Mouse (Mus musculus) ES-E14 (cell line): ENCODE results near the gene Olfr1366. TPM values are rescaled to one million over a fixed set of nuclear protein-coding genes. Genes with fewer than 3 reads are reported as not detected.

ENCODE experiments used
- DNase-seq: peaks from one replicate; pipeline ENCODE4 v3.0.0-alpha.2; 2013; ENCODE audit warnings: low read depth, low spot score
- H3K27ac ChIP-seq: 2 replicates; pipeline ENCODE4 v1.5.1; 2012; ENCODE audit warnings: low read depth, mild to moderate bottlenecking, low read length, moderate library complexity, mixed read lengths; ENCODE audit not compliant: poor library complexity, insufficient read depth, severe bottlenecking
- H3K36me3 ChIP-seq: 2 replicates; pipeline ENCODE4 v1.6.1; 2012; ENCODE audit warnings: mild to moderate bottlenecking, low read length, moderate library complexity, mixed read lengths; ENCODE audit not compliant: control insufficient read depth, poor library complexity, insufficient read depth, severe bottlenecking
- H3K4me1 ChIP-seq, 2 experiments: fragments of 150-350 bp in 1 of 2; sonication (generic) in 1 of 2; 2 replicates each; pipeline ENCODE4 v1.6.1; 2012; ENCODE audit warnings: low read length in 2 of 2, mild to moderate bottlenecking in 1 of 2, mixed read lengths in 1 of 2; ENCODE audit not compliant: control insufficient read depth in 2 of 2, insufficient read depth in 2 of 2, poor library complexity in 1 of 2
- H3K4me3 ChIP-seq, 2 experiments: fragments of 150-350 bp in 1 of 2; sonication (generic) in 1 of 2; 2 replicates each; pipeline ENCODE4 v1.5.1; 2012; ENCODE audit warnings: low read length in 2 of 2, low read depth in 1 of 2, mild to moderate bottlenecking in 1 of 2, mixed read lengths in 1 of 2; ENCODE audit not compliant: insufficient read depth in 1 of 2, poor library complexity in 1 of 2, severe bottlenecking in 1 of 2
- H3K9ac ChIP-seq: 2 replicates; pipeline ENCODE4 v1.6.1; 2012; ENCODE audit warnings: low read depth, mild to moderate bottlenecking, low read length, mixed read lengths; ENCODE audit not compliant: poor library complexity, insufficient read depth, severe bottlenecking
- H3K9me3 ChIP-seq: fragments of 150-350 bp; sonication (generic); 2 replicates; pipeline ENCODE4 v1.6.1; 2012; ENCODE audit warnings: low read depth, mild to moderate bottlenecking, low read length; ENCODE audit not compliant: control insufficient read depth, insufficient read depth
- CHD2 ChIP-seq: IDR thresholded peaks from 2 replicates; pipeline ENCODE4 v1.6.1; 2014; ENCODE audit warnings: mild to moderate bottlenecking, low read depth, low read length, inconsistent platforms
- HCFC1 ChIP-seq: IDR thresholded peaks from 2 replicates; pipeline ENCODE4 v1.6.1; 2012; ENCODE audit warnings: low read length, inconsistent platforms, borderline replicate concordance; ENCODE audit not compliant: insufficient read depth
- MAFK ChIP-seq: IDR thresholded peaks from 2 replicates; pipeline ENCODE4 v1.6.1; 2014; ENCODE audit warnings: mild to moderate bottlenecking, low read depth, low read length, inconsistent platforms; ENCODE audit not compliant: insufficient read depth
- ZC3H11A ChIP-seq: IDR thresholded peaks from 2 replicates; pipeline ENCODE4 v1.6.1; 2012; ENCODE audit warnings: low read depth, mild to moderate bottlenecking, inconsistent platforms, low read length, borderline replicate concordance
- ZNF384 ChIP-seq: IDR thresholded peaks from 2 replicates; pipeline ENCODE4 v1.6.1; 2012; ENCODE audit warnings: low read depth, low read length, inconsistent platforms
- in situ Hi-C, 2 experiments: fragments of 600-800 bp; cut with MboI; formaldehyde crosslinking; loops; one replicate each; pipeline ENCODE4 v1.15.1; 2025; ENCODE audit warnings: low sequenced_read_pairs in 2 of 2, inconsistent platforms in 1 of 2; ENCODE audit not compliant: unreplicated experiment in 2 of 2
- total RNA-seq: library from RNA; depleted of rRNA; stranded (reverse); fragments of 300-350 nt; gene quantifications from 2 replicates; pipeline ENCODE4 v1.2.3, GENCODE M21; 2012; rRNA removed

Gene Olfr1366
- total RNA-seq, 1 experiment = not detected

GRCm38 (mm10) chr13:21495080-21495479, 47.5 kb downstream of the Olfr1366 start, which contains the start of gene AK157302:
Gene AK157302, plus strand, starts transcription at chr13:21495223.
- in situ Hi-C loops = no loop called here
- Histone ChIP-seq H3K9ac (no peak within 1 kb of the TSS), H3K9me3 (no peaks in the 10 kb centered on the region), H3K4me3 (no peak within 1 kb of the TSS), H3K4me1 (no peaks in the 10 kb centered on the region), H3K36me3 (no peaks in the 10 kb centered on the region), H3K27ac (no peak within 1 kb of the TSS)
- TF ChIP-seq MAFK (no peak), ZNF384 (no peak), CHD2 (no peak), ZC3H11A (no peak), HCFC1 (no peak)
- no peak for DNase-seq

- Histone ChIP-seq H3K36me3 (no peaks in the 10 kb centered on the region), H3K9me3 (0 out of 2 replicates have a peak, but pooled peaks cover 6% of the 10 kb centered on the region), H3K4me3 (no peak overlapping the region), H3K27ac (no peak overlapping the region), H3K9ac (no peak overlapping the region), H3K4me1 (no peaks in the 10 kb centered on the region)
- in situ Hi-C loops = no loop called here
- no peak for DNase-seq
- TF ChIP-seq HCFC1 (no peak), MAFK (no peak), ZNF384 (no peak), CHD2 (no peak), ZC3H11A (no peak)
These were observed 49.8 kb downstream of the Olfr1366 start for GRCm38 (mm10) chr13:21492847-21493246.

GRCm38 (mm10) chr13:21486881-21487280, 55.7 kb downstream of the Olfr1366 start:
- Histone ChIP-seq H3K4me3 (no peak overlapping the region), H3K9me3 (0 out of 2 replicates have a peak, but pooled peaks cover 6% of the 10 kb centered on the region)

More at GRCm38 (mm10) chr13:21486881-21487280, 55.7 kb downstream of the Olfr1366 start:
- DNase-seq = no peak
- no peaks in the 10 kb centered on the region for H3K36me3 ChIP-seq
- no peaks in the 10 kb centered on the region for H3K4me1 ChIP-seq
- TF ChIP-seq ZNF384 = no peak
- TF ChIP-seq ZC3H11A = no peak
- no peak for TF ChIP-seq CHD2
- no peak for TF ChIP-seq MAFK
- TF ChIP-seq HCFC1 = no peak
- H3K9ac ChIP-seq = no peak overlapping the region
- in situ Hi-C loops = no loop called here
- H3K27ac ChIP-seq = no peak overlapping the region

Other genes starting within 250 kb of the Olfr1366 start
- 2.1 and 2.2 TPM in 2 replicates for gene Gpx6, start 230.7 kb downstream of the Olfr1366 start, total RNA-seq
- not detected in 2 replicates for gene Olfr1367, start 195.9 kb downstream of the Olfr1366 start, total RNA-seq
- 7.1 and 10.4 TPM in 2 replicates for gene Zscan12, start 180.0 kb downstream of the Olfr1366 start, total RNA-seq
- gene Zkscan3, start 140.1 kb downstream of the Olfr1366 start, total RNA-seq = 20.4 and 21.7 TPM in 2 replicates
- 1.2 and 1.5 TPM in 2 replicates for gene Pgbd1, start 101.8 kb downstream of the Olfr1366 start, total RNA-seq
- 22.9 and 25.8 TPM in 2 replicates for gene Zscan26, start 89.1 kb downstream of the Olfr1366 start, total RNA-seq
- 0.58 and 0.98 TPM in 2 replicates for gene Nkapl, start 74.3 kb downstream of the Olfr1366 start, total RNA-seq
- gene Zkscan4, start 63.9 kb downstream of the Olfr1366 start, total RNA-seq = 0.31 and 0.79 TPM in 2 replicates
- not detected in 2 replicates for gene Gm10065, start 63.4 kb downstream of the Olfr1366 start, total RNA-seq
- 0.11 and 0.31 TPM in 2 replicates for gene AK157302, start 47.6 kb downstream of the Olfr1366 start, total RNA-seq
- gene Gm11273, start 41.4 kb downstream of the Olfr1366 start, total RNA-seq = 23.4 and 35.7 TPM in 2 replicates
- gene Zkscan8, start 11.7 kb downstream of the Olfr1366 start, total RNA-seq = 9.2 and 16.1 TPM in 2 replicates
- gene Olfr1535, start 17.1 kb upstream of the Olfr1366 start, total RNA-seq = not detected in 2 replicates
- gene Olfr1364, start 39.0 kb upstream of the Olfr1366 start, total RNA-seq = not detected in 2 replicates
- gene Olfr1362, start 71.2 kb upstream of the Olfr1366 start, total RNA-seq = not detected in 2 replicates
- 0.13 TPM in 1 of 2 replicates, not detected in the other for gene Olfr11, start 99.7 kb upstream of the Olfr1366 start, total RNA-seq
- gene Olfr1361, start 120.6 kb upstream of the Olfr1366 start, total RNA-seq = not detected in 2 replicates
- not detected in 2 replicates for gene Olfr1360, start 134.6 kb upstream of the Olfr1366 start, total RNA-seq
- gene Olfr1359, start 155.3 kb upstream of the Olfr1366 start, total RNA-seq = not detected in 2 replicates
- gene Hist1h2bl, start 173.3 kb upstream of the Olfr1366 start, total RNA-seq = 1,275 and 1,694 TPM in 2 replicates
- gene Hist1h2ai, start 173.6 kb upstream of the Olfr1366 start, total RNA-seq = 1,685 and 2,304 TPM in 2 replicates
- gene Hist1h3h, start 174.9 kb upstream of the Olfr1366 start, total RNA-seq = 2,227 and 2,394 TPM in 2 replicates
- gene Hist1h2bm, start 179.2 kb upstream of the Olfr1366 start, total RNA-seq = 468 and 757 TPM in 2 replicates
- gene Hist1h4j, start 192.3 kb upstream of the Olfr1366 start, total RNA-seq = 158 and 260 TPM in 2 replicates
- 2,674 and 2,766 TPM in 2 replicates for gene Hist1h4k, start 207.7 kb upstream of the Olfr1366 start, total RNA-seq
- 1,029 and 1,218 TPM in 2 replicates for gene Hist1h2ak, start 211.0 kb upstream of the Olfr1366 start, total RNA-seq
- gene Hist1h2bn, start 211.3 kb upstream of the Olfr1366 start, total RNA-seq = 306 and 496 TPM in 2 replicates
- 619 and 849 TPM in 2 replicates for gene Hist1h1b, start 237.8 kb upstream of the Olfr1366 start, total RNA-seq
- 874 and 1,089 TPM in 2 replicates for gene Hist1h3i, start 240.6 kb upstream of the Olfr1366 start, total RNA-seq
- gene Hist1h2an, start 244.4 kb upstream of the Olfr1366 start, total RNA-seq = 657 and 889 TPM in 2 replicates
- gene Hist1h2bp, start 244.7 kb upstream of the Olfr1366 start, total RNA-seq = 634 and 879 TPM in 2 replicates